Mouse (Mus musculus) small intestine, adult 2 months (tissue): ENCODE data around the gene Gm6583.

Source experiments
- CTCF ChIP-seq: fragments of 200-500 bp; IDR thresholded peaks from 2 replicates; pipeline ENCODE4 v1.5.1; 2012; ENCODE audit warnings: low read depth, mild to moderate bottlenecking, control low read depth, inconsistent platforms, low read length, moderate library complexity, mixed read lengths; ENCODE audit not compliant: insufficient replicate concordance, insufficient read length; ENCODE audit errors: extremely low read depth
- POLR2A ChIP-seq: fragments of 200-500 bp; IDR thresholded peaks from 2 replicates; pipeline ENCODE4 v1.6.1; 2012; ENCODE audit warnings: low read depth, mild to moderate bottlenecking, control low read depth, inconsistent platforms, low read length, moderate library complexity

DNA sequence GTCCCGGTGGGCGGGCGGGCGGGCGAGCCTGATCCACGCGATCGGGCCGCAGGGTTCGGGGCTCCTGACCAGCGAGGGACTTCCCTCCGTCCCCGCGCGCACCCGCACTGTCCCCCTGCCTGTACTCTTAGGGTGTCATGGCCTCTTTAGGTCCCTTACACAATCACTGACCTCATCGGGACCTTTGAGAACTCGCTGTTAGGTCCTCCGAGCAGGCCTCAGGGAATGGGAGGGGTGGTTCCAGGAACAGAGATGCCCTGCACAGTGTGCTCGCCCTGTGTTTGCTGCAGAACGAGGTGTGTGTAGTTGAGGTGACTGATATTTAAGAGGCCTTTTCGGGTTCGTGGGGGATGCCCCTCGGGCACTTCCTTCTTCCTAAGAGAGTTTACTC, 12.6 kb downstream of the Gm6583 start:
- no peak for TF ChIP-seq CTCF
- no peak for TF ChIP-seq POLR2A
